Comparison of ENCODE assay signal across 14 mouse cellular contexts in genomic region chrX:9244603-9245336, GRCm38 (mm10). TPM values are rescaled to one million over a fixed set of nuclear protein-coding genes. Genes with fewer than 3 reads are reported as not detected.
DNase-seq lines count a peak whose midpoint lies in the region; ATAC-seq and TF ChIP-seq lines count a peak whose summit lies in the region.
"Had no signal": no experiment of that assay in that cellular context is flagged by ENCODE, and none has a peak within 500 bp of the region (broad histone marks: within the 10 kb centered on the region; RNA-seq: fewer than 3 reads in every experiment).

No protein-coding gene starts in this region.

- no peak overlapping the region for H3K9ac ChIP-seq in heart, embryonic 13.5 days
- H3K9ac ChIP-seq in heart, adult 2 months (ENCODE audit: low read depth, low read length) = no peak overlapping the region
- no peak overlapping the region for H3K9ac ChIP-seq in intestine, embryonic 15.5 days
- no peak overlapping the region for H3K9ac ChIP-seq in midbrain, postnatal 0 days (replicated peaks; ENCODE audit: low read length, poor library complexity, severe bottlenecking)
- H3K9ac ChIP-seq: neural tube, embryonic 15.5 days had no signal

- intact Hi-C loops in heart, adult 2 months (cut with DNase I) = no loop called here

- DNase-seq in heart, adult 2 months = no peak
- DNase-seq in midbrain, postnatal 0 days (ENCODE audit: low spot score) = peak; percentile 11
- DNase-seq in gastrocnemius, postnatal 25 days = no peak
- DNase-seq in embryonic facial prominence, embryonic 10.5 days (ENCODE audit: low spot score) = no peak
- no peak for DNase-seq in right cerebral cortex, adult 2 months (ENCODE audit: low spot score in 2 of 2)
- DNase-seq: adrenal gland, adult 8-10 months; lung, postnatal 4 days had no signal

- TF ChIP-seq EP300 in heart, adult 2 months (IDR thresholded peaks at IDR 0.05; ENCODE audit: insufficient read depth, low read depth, low read length) = no peak

- no peaks in the 10 kb centered on the region for H3K36me3 ChIP-seq in heart, embryonic 13.5 days
- H3K36me3 ChIP-seq in heart, adult 2 months (ENCODE audit: control insufficient read depth, insufficient read depth, low read length) = no peaks in the 10 kb centered on the region; the same call in 1 of the 2 replicates
- no peaks in the 10 kb centered on the region for H3K36me3 ChIP-seq in intestine, embryonic 15.5 days
- no peaks in the 10 kb centered on the region for H3K36me3 ChIP-seq in midbrain, postnatal 0 days (ENCODE audit: insufficient read depth, low read length)
- no peaks in the 10 kb centered on the region for H3K36me3 ChIP-seq in embryonic facial prominence, embryonic 10.5 days (replicated peaks)
- H3K36me3 ChIP-seq: neural tube, embryonic 15.5 days had no signal

- H3K79me2 ChIP-seq in heart, adult 2 months (replicated peaks; ENCODE audit: control insufficient read depth, insufficient read depth, low read length) = no peaks in the 10 kb centered on the region

- H3K27ac ChIP-seq in heart, embryonic 13.5 days (replicated peaks) = no peak overlapping the region
- no peak overlapping the region for H3K27ac ChIP-seq in heart, adult 2 months
- no peak overlapping the region for H3K27ac ChIP-seq in intestine, embryonic 15.5 days
- H3K27ac ChIP-seq in midbrain, postnatal 0 days (ENCODE audit: low read depth, low read length) = no peak overlapping the region
- H3K27ac ChIP-seq in embryonic facial prominence, embryonic 10.5 days (replicated peaks) = no peak overlapping the region
- H3K27ac ChIP-seq: neural tube, embryonic 15.5 days had no signal

- H3K4me2 ChIP-seq in heart, embryonic 13.5 days = peak overlapping the region; percentile 36
- H3K4me2 ChIP-seq in intestine, embryonic 15.5 days (replicated peaks) = no peak overlapping the region
- no peak overlapping the region for H3K4me2 ChIP-seq in midbrain, postnatal 0 days (ENCODE audit: low read depth, low read length, poor library complexity, severe bottlenecking)
- H3K4me2 ChIP-seq: neural tube, embryonic 15.5 days had no signal

- no peaks in the 10 kb centered on the region for H3K9me3 ChIP-seq in heart, embryonic 13.5 days
- H3K9me3 ChIP-seq in intestine, embryonic 15.5 days = no peaks in the 10 kb centered on the region
- no peaks in the 10 kb centered on the region for H3K9me3 ChIP-seq in midbrain, postnatal 0 days (ENCODE audit: low read length)
- no peaks in the 10 kb centered on the region for H3K9me3 ChIP-seq in embryonic facial prominence, embryonic 10.5 days
- H3K9me3 ChIP-seq: neural tube, embryonic 15.5 days had no signal

- no peaks in the 10 kb centered on the region for H3K27me3 ChIP-seq in heart, embryonic 13.5 days (replicated peaks)
- H3K27me3 ChIP-seq in heart, adult 2 months (ENCODE audit: control insufficient read depth, insufficient read depth, low read length) = no peaks in the 10 kb centered on the region
- no peaks in the 10 kb centered on the region for H3K27me3 ChIP-seq in intestine, embryonic 15.5 days (replicated peaks)
- no peaks in the 10 kb centered on the region for H3K27me3 ChIP-seq in midbrain, postnatal 0 days (ENCODE audit: insufficient read depth, low read length)
- H3K27me3 ChIP-seq in embryonic facial prominence, embryonic 10.5 days (replicated peaks; ENCODE audit: low read depth, poor library complexity, severe bottlenecking) = no peaks in the 10 kb centered on the region
- H3K27me3 ChIP-seq: neural tube, embryonic 15.5 days had no signal

- no peak for ATAC-seq in heart, embryonic 13.5 days (ENCODE audit: extremely low read depth, insufficient number of reproducible peaks, low FRiP score, low TSS enrichment)
- peak; percentile 80 for ATAC-seq in common myeloid progenitor, adult 5-6 weeks (replicated peaks; ENCODE audit: low read depth, poor library complexity, severe bottlenecking)
- peak; percentile 84 for ATAC-seq in intestine, embryonic 15.5 days
- ATAC-seq in midbrain, postnatal 0 days (ENCODE audit: low FRiP score) = no peak

- no peak overlapping the region for H3K4me3 ChIP-seq in heart, embryonic 13.5 days
- H3K4me3 ChIP-seq in heart, adult 2 months = no peak overlapping the region
- H3K4me3 ChIP-seq in intestine, embryonic 15.5 days (replicated peaks) = no peak overlapping the region
- no peak overlapping the region for H3K4me3 ChIP-seq in midbrain, postnatal 0 days (ENCODE audit: low read depth, low read length)
- H3K4me3 ChIP-seq in embryonic facial prominence, embryonic 10.5 days = no peak overlapping the region
- H3K4me3 ChIP-seq: neural tube, embryonic 15.5 days had no signal

- no peak for TF ChIP-seq POLR2A in heart, adult 2 months (IDR thresholded peaks at IDR 0.05; ENCODE audit: insufficient read depth, low read depth, low read length)

- WGBS in heart, embryonic 13.5 days = 47% methylated on average over 12 of the region's 12 CpGs
- WGBS in heart, adult 2 months = 49% methylated on average over 12 of the region's 12 CpGs
- WGBS in intestine, embryonic 15.5 days = 59% methylated on average over 12 of the region's 12 CpGs
- 56% methylated on average over 12 of the region's 12 CpGs for WGBS in midbrain, postnatal 0 days
- 74% methylated on average over 12 of the region's 12 CpGs for WGBS in embryonic facial prominence, embryonic 10.5 days

- H3K4me1 ChIP-seq in heart, embryonic 13.5 days = peaks cover 18% of the 10 kb centered on the region
- no peaks in the 10 kb centered on the region; the same call in 1 of the 2 replicates for H3K4me1 ChIP-seq in heart, adult 2 months (ENCODE audit: control insufficient read depth, insufficient read depth, low read length)
- 0 out of 2 replicates have a peak, but pooled peaks cover 3% of the 10 kb centered on the region for H3K4me1 ChIP-seq in intestine, embryonic 15.5 days (replicated peaks)
- H3K4me1 ChIP-seq in midbrain, postnatal 0 days (ENCODE audit: insufficient read depth, low read length) = no peaks in the 10 kb centered on the region
- H3K4me1 ChIP-seq in embryonic facial prominence, embryonic 10.5 days = no peaks in the 10 kb centered on the region
- H3K4me1 ChIP-seq: neural tube, embryonic 15.5 days had no signal

- no peak for TF ChIP-seq CTCF in heart, adult 2 months (IDR thresholded peaks at IDR 0.05)
- TF ChIP-seq CTCF in midbrain, postnatal 0 days (IDR thresholded peaks at IDR 0.05) = peak; percentile 42

RNA-seq across cellular contexts. Expression of gene Gm14862, which starts 11.9 kb away (rescaled TPM):
- polyA plus RNA-seq in heart, embryonic 13.5 days (2015; fragmentation: Nextera tagmentation; extraction: Ambion mirVana) = 0.47 TPM in 1 of 2 replicates, not detected in the other
- total RNA-seq in heart, adult 2 months (2021) = not detected
- polyA plus RNA-seq in heart, adult 2 months (2012; rRNA removed) = not detected in 2 replicates
- total RNA-seq in common myeloid progenitor, adult 5-6 weeks (2017) = not detected in 2 replicates
- not detected in 2 replicates for polyA plus RNA-seq in intestine, embryonic 15.5 days (2015; fragmentation: Nextera tagmentation; extraction: Ambion mirVana)
- total RNA-seq in midbrain, postnatal 0 days (2014; rRNA removed) = not detected in 2 replicates
- not detected in 2 replicates for polyA plus RNA-seq in midbrain, postnatal 0 days (2015; fragmentation: Nextera tagmentation; extraction: Ambion mirVana)
- total RNA-seq in gastrocnemius, postnatal 25 days (2021) = not detected
- polyA plus RNA-seq in embryonic facial prominence, embryonic 10.5 days (2016; fragmentation: Nextera tagmentation; extraction: Ambion mirVana) = not detected in 2 replicates
- total RNA-seq: adrenal gland, adult 8-10 months; left cerebral cortex, adult 18-20 months had no signal
- polyA plus RNA-seq: embryonic facial prominence, embryonic 14.5 days; heart, embryonic 16.5 days; neural tube, embryonic 15.5 days had no signal

RNA-seq across cellular contexts. Expression of gene Xk, which starts 27.8 kb away (rescaled TPM):
- 3.4 and 3.7 TPM in 2 replicates for polyA plus RNA-seq in heart, embryonic 13.5 days (2015; fragmentation: Nextera tagmentation; extraction: Ambion mirVana)
- 1 to 10 TPM; 7.3 to 8.2 TPM for total RNA-seq in heart, adult 2 months (2021)
- polyA plus RNA-seq in heart, adult 2 months (2012; rRNA removed) = 3.3 and 6.5 TPM in 2 replicates
- 13.8 and 14.1 TPM in 2 replicates for total RNA-seq in common myeloid progenitor, adult 5-6 weeks (2017)
- polyA plus RNA-seq in intestine, embryonic 15.5 days (2015; fragmentation: Nextera tagmentation; extraction: Ambion mirVana) = 4.1 and 4.9 TPM in 2 replicates
- total RNA-seq in midbrain, postnatal 0 days (2014; rRNA removed) = 7.2 and 9.6 TPM in 2 replicates
- polyA plus RNA-seq in midbrain, postnatal 0 days (2015; fragmentation: Nextera tagmentation; extraction: Ambion mirVana) = 3.8 and 4.6 TPM in 2 replicates
- total RNA-seq in gastrocnemius, postnatal 25 days (2021) = 1 to 10 TPM; 3.8 TPM
- polyA plus RNA-seq in embryonic facial prominence, embryonic 10.5 days (2016; fragmentation: Nextera tagmentation; extraction: Ambion mirVana) = 2.0 TPM in 2 replicates

RNA-seq across cellular contexts. Expression of gene H2al1m, which starts 38.8 kb away (rescaled TPM):
- 0.31 and 0.91 TPM in 2 replicates for polyA plus RNA-seq in heart, embryonic 13.5 days (2015; fragmentation: Nextera tagmentation; extraction: Ambion mirVana)
- under 1 TPM in 1 of 2 experiments, not detected in 1; 0.86 TPM for total RNA-seq in heart, adult 2 months (2021)
- 0.33 TPM in 1 of 2 replicates, not detected in the other for polyA plus RNA-seq in heart, adult 2 months (2012; rRNA removed)
- total RNA-seq in common myeloid progenitor, adult 5-6 weeks (2017) = 2.0 TPM in 1 of 2 replicates, not detected in the other
- polyA plus RNA-seq in intestine, embryonic 15.5 days (2015; fragmentation: Nextera tagmentation; extraction: Ambion mirVana) = not detected in 2 replicates
- not detected in 2 replicates for total RNA-seq in midbrain, postnatal 0 days (2014; rRNA removed)
- polyA plus RNA-seq in midbrain, postnatal 0 days (2015; fragmentation: Nextera tagmentation; extraction: Ambion mirVana) = not detected in 2 replicates
- not detected for total RNA-seq in gastrocnemius, postnatal 25 days (2021)
- not detected in 2 replicates for polyA plus RNA-seq in embryonic facial prominence, embryonic 10.5 days (2016; fragmentation: Nextera tagmentation; extraction: Ambion mirVana)
- total RNA-seq: adrenal gland, adult 8-10 months; left cerebral cortex, adult 18-20 months had no signal
- polyA plus RNA-seq: embryonic facial prominence, embryonic 14.5 days; heart, embryonic 16.5 days; neural tube, embryonic 15.5 days had no signal

RNA-seq across cellular contexts. Expression of gene Lancl3, which starts 45.1 kb away (rescaled TPM):
- 0.95 and 1.2 TPM in 2 replicates for polyA plus RNA-seq in heart, embryonic 13.5 days (2015; fragmentation: Nextera tagmentation; extraction: Ambion mirVana)
- 1 to 10 TPM; 4.2 to 5.4 TPM for total RNA-seq in heart, adult 2 months (2021)
- 0.53 and 1.1 TPM in 2 replicates for polyA plus RNA-seq in heart, adult 2 months (2012; rRNA removed)
- total RNA-seq in common myeloid progenitor, adult 5-6 weeks (2017) = 0.14 TPM in 1 of 2 replicates, not detected in the other
- polyA plus RNA-seq in intestine, embryonic 15.5 days (2015; fragmentation: Nextera tagmentation; extraction: Ambion mirVana) = 0.69 and 0.78 TPM in 2 replicates
- 8.6 and 10.9 TPM in 2 replicates for total RNA-seq in midbrain, postnatal 0 days (2014; rRNA removed)
- polyA plus RNA-seq in midbrain, postnatal 0 days (2015; fragmentation: Nextera tagmentation; extraction: Ambion mirVana) = 2.6 and 3.0 TPM in 2 replicates
- under 1 TPM; 0.20 to 0.24 TPM for total RNA-seq in gastrocnemius, postnatal 25 days (2021)
- polyA plus RNA-seq in embryonic facial prominence, embryonic 10.5 days (2016; fragmentation: Nextera tagmentation; extraction: Ambion mirVana) = 0.26 and 0.43 TPM in 2 replicates

Comparison
In these comparisons a context has a peak if more than half of its experiments do, and no peak if none do; other contexts are left out.
1. ATAC-seq: peak in common myeloid progenitor, adult 5-6 weeks (single experiment) and intestine, embryonic 15.5 days (single experiment); none in heart, embryonic 13.5 days (single experiment) and midbrain, postnatal 0 days (single experiment).